Mouse (Mus musculus): ENCODE results near the gene Olfr1263.

GRCm38 (mm10) chr2:90035037-90035436, 23.1 kb downstream of the Olfr1263 start, which contains the start of gene Olfr1265:
- no peak for TF ChIP-seq POLR2A (IDR thresholded peaks at IDR 0.05; ENCODE audit: control insufficient read depth, extremely low read depth, insufficient read depth, low read length, poor library complexity)
- TF ChIP-seq CTCF (IDR thresholded peaks at IDR 0.05; ENCODE audit: borderline replicate concordance, control insufficient read depth, extremely low read depth, insufficient read depth, low read length, poor library complexity) = no peak
